Mouse (Mus musculus) spleen, adult 2 months (tissue): Measurements from ENCODE around the gene Immp2l. TPM values are rescaled to one million over a fixed set of nuclear protein-coding genes. Genes with fewer than 3 reads are reported as not detected.

ENCODE experiments used
- DNase-seq, 2 experiments: peaks; one replicate each; pipeline versions ENCODE4 v3.0.0 to v3.0.0-alpha.2; 2012 to 2021; ENCODE audit warnings: low spot score in 2 of 2, low read depth in 1 of 2
- H3K27ac ChIP-seq: fragments of 200-500 bp; 2 replicates; pipeline ENCODE4 v1.5.1; 2012; ENCODE audit warnings: low read length, inconsistent platforms; ENCODE audit not compliant: insufficient read depth
- H3K27me3 ChIP-seq: fragments of 200-500 bp; 2 replicates; pipeline ENCODE4 v1.6.1; 2012; ENCODE audit warnings: mild to moderate bottlenecking, moderate library complexity, low read length, inconsistent platforms; ENCODE audit not compliant: control insufficient read depth, insufficient read depth
- H3K36me3 ChIP-seq: fragments of 200-500 bp; 2 replicates; pipeline ENCODE4 v1.6.1; 2012; ENCODE audit warnings: mild to moderate bottlenecking, low read length, inconsistent platforms; ENCODE audit not compliant: control insufficient read depth, insufficient read depth
- H3K4me1 ChIP-seq: fragments of 200-500 bp; 2 replicates; pipeline ENCODE4 v1.6.1; 2011; ENCODE audit warnings: inconsistent platforms; ENCODE audit not compliant: control insufficient read depth, insufficient read depth, insufficient read length
- H3K4me3 ChIP-seq: fragments of 200-500 bp; 2 replicates; pipeline ENCODE4 v1.5.1; 2011; ENCODE audit warnings: mild to moderate bottlenecking, inconsistent platforms; ENCODE audit not compliant: insufficient read depth, insufficient read length; ENCODE audit errors: extremely low read depth
- CTCF ChIP-seq: fragments of 200-500 bp; IDR thresholded peaks from 2 replicates; pipeline ENCODE4 v1.5.1; 2011; ENCODE audit warnings: mild to moderate bottlenecking, inconsistent platforms; ENCODE audit not compliant: insufficient read depth, insufficient read length, insufficient replicate concordance; ENCODE audit errors: extremely low read depth
- POLR2A ChIP-seq: fragments of 200-500 bp; IDR thresholded peaks from 2 replicates; pipeline ENCODE4 v1.6.1; 2011; ENCODE audit warnings: low read depth, low read length, inconsistent platforms
- WGBS: fragments of 180-500 bp; shearing (Covaris S2); methylation state at CpG from one replicate; pipeline ENCODE4 v1.1.7; 2018; 5-methylcytosine and 5-hydroxymethylcytosine counted together
- polyA plus RNA-seq: library from polyadenylated mRNA; depleted of rRNA; stranded (reverse); fragments of >200 nt; gene quantifications from 2 replicates; pipeline ENCODE4 v1.2.3, GENCODE M21; 2012

The Immp2l gene
- polyA plus RNA-seq, 1 experiment = 3.0 TPM

- H3K4me1 ChIP-seq = peaks cover 7% of the 10 kb centered on the region; the same call in 1 of the 2 replicates
- H3K27me3 ChIP-seq = no peaks in the 10 kb centered on the region
- H3K4me3 ChIP-seq = no peak overlapping the region
- DNase-seq = no peak
- H3K36me3 ChIP-seq = no peaks in the 10 kb centered on the region
- TF ChIP-seq CTCF (no peak), POLR2A (no peak)
- WGBS = 43% methylated on average over 5 of the region's 5 CpGs
- H3K27ac ChIP-seq = no peak overlapping the region
Measured at GRCm38 (mm10) chr12:41877292-41877959, 853.5 kb downstream of the Immp2l start.

DNA sequence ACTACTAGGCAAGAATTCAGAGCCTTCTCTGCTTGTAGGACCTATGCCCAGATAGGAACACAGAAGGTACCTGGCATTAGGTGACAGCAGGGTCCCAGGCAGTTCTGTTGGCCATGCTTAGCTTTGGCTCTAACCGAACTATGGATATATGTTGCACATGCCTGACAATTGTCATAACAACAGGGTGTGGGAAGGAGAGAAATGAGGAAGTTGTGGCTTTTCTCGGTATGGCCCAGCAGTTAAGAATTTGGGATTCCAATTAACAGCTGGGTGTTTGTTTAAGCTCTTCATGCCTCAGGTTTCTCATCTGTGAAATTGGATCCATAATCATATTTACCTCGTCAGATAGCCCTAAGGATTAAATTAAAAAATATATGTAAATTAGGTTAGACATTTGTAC is 854.6 kb downstream of the Immp2l start:
- Histone ChIP-seq H3K4me1 (peaks cover 7% of the 10 kb centered on the region; the same call in 1 of the 2 replicates), H3K4me3 (no peak overlapping the region), H3K36me3 (no peaks in the 10 kb centered on the region), H3K27ac (no peak overlapping the region), H3K27me3 (no peaks in the 10 kb centered on the region)
- WGBS = 8% methylated on average over 3 of the region's 3 CpGs
- no peak for DNase-seq
- TF ChIP-seq POLR2A = no peak
- no peak for TF ChIP-seq CTCF

DNA sequence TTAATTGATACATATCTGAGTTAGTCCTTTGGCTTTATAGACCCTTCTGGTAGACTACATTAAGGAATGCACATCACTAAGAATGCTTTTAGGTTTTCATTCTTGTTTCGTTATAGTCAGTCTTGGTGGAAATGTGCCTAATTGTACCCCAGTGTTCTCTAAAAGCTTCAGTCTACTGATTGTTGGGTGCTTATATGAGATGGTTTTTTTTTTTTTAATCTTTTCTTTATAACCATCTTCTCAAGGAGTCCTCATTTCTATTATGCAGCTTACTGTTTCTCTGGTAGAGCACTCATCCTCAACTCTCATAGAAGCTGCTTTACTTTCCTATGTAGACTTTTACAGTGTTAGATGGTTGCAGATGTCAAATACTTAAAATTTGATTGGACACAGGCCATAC is 855.1 kb downstream of the Immp2l start:
- TF ChIP-seq CTCF (no peak), POLR2A (no peak)

DNA sequence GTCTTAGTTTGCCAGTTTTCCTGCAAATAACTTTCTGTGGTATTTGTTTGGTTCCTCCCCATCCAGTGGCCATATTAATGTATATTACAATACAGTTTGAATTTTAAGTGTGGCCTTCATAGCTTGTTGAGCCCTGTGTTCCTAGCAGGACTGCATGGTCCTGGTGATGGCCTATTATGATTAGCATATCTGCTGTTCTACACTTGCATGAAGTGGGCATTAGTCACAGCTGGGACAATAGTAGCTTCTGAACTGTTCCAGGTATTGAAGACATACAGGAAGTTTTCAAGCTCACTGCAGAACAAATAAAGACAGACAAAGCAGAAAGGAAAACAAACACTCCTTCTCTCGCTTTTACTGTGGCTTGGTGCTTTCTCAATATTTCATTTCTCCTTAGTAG is 855.5 kb downstream of the Immp2l start:
- no peak for DNase-seq
- Histone ChIP-seq H3K4me3 (no peak overlapping the region), H3K27me3 (no peaks in the 10 kb centered on the region), H3K36me3 (no peaks in the 10 kb centered on the region), H3K4me1 (peaks cover 7% of the 10 kb centered on the region; the same call in 1 of the 2 replicates), H3K27ac (no peak overlapping the region)
- 75% methylated on average over 1 of the region's 1 CpGs for WGBS
- TF ChIP-seq POLR2A (no peak), CTCF (no peak)

More for the DNA sequence above, 855.1 kb downstream of the Immp2l start:
- H3K4me3 ChIP-seq = no peak overlapping the region
- no peak overlapping the region for H3K27ac ChIP-seq
- no peak for DNase-seq
- 78% methylated on average over 1 of the region's 1 CpGs for WGBS
- H3K36me3 ChIP-seq = no peaks in the 10 kb centered on the region
- peaks cover 7% of the 10 kb centered on the region; the same call in 1 of the 2 replicates for H3K4me1 ChIP-seq
- no peaks in the 10 kb centered on the region for H3K27me3 ChIP-seq

- no peak for TF ChIP-seq POLR2A
- no peak for TF ChIP-seq CTCF
- H3K4me3 ChIP-seq = no peak overlapping the region
- no peak for DNase-seq
- H3K4me1 ChIP-seq = peaks cover 7% of the 10 kb centered on the region; the same call in 1 of the 2 replicates
- no peaks in the 10 kb centered on the region for H3K27me3 ChIP-seq
- WGBS = 86% methylated on average over 3 of the region's 3 CpGs
- no peak overlapping the region for H3K27ac ChIP-seq
- no peaks in the 10 kb centered on the region for H3K36me3 ChIP-seq
Measured at GRCm38 (mm10) chr12:41880833-41881232, 856.9 kb downstream of the Immp2l start.

DNA sequence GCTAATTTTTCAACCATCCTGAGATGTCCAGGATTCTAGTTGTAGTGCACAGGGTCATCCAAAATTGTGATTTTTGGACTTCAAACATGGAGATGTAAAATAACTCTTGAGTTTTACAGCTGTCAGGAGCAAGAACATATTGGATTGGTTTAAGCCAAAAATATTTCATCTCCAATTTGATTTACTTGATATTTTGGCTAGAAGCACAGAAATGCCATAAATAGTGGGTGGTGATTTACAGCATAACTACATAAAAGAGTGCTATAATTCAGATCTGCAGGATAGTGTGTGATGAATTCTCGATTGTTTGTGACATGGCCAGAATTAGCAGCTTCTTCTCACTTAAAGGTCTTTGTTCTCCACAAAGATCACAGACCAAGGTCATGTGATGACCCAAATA is 884.1 kb downstream of the Immp2l start:
- Histone ChIP-seq H3K4me3 (no peak overlapping the region), H3K36me3 (no peaks in the 10 kb centered on the region), H3K27ac (no peak overlapping the region), H3K4me1 (no peaks in the 10 kb centered on the region), H3K27me3 (no peaks in the 10 kb centered on the region)
- WGBS = 83% methylated on average over 1 of the region's 1 CpGs
- no peak for DNase-seq
- TF ChIP-seq POLR2A (no peak), CTCF (no peak)

DNA sequence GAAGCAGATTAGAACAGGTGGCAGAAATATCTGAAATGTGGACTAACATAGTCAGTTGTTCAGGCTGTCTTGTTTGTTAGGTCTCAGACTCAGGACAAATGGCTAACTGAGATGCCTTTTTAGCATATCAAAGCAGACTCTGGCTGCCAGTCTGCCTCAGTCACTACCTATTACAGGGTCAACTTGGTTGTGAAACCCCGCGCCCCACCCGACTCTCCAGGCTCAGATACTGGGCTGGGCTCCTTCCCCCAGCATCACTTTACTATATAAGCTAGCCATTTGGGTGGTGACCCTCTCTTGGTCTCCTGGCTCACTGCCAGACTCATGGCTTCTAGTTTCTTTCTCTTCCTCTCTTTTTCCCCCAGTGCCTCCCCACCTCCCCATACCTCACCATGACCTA is 887.7 kb downstream of the Immp2l start:
- no peaks in the 10 kb centered on the region for H3K36me3 ChIP-seq
- DNase-seq = no peak
- H3K4me3 ChIP-seq = no peak overlapping the region
- H3K27ac ChIP-seq = no peak overlapping the region
- H3K4me1 ChIP-seq = no peaks in the 10 kb centered on the region
- TF ChIP-seq CTCF (no peak), POLR2A (no peak)
- no peaks in the 10 kb centered on the region for H3K27me3 ChIP-seq
- 91% methylated on average over 3 of the region's 3 CpGs for WGBS
